Mouse (Mus musculus): ENCODE data around the gene Tspan5. TPM values are rescaled to one million over a fixed set of nuclear protein-coding genes. Genes with fewer than 3 reads are reported as not detected.

Gene Tspan5
- total RNA-seq, 2 experiments from 2014 or later = 3.0 to 4.8 TPM

DNA sequence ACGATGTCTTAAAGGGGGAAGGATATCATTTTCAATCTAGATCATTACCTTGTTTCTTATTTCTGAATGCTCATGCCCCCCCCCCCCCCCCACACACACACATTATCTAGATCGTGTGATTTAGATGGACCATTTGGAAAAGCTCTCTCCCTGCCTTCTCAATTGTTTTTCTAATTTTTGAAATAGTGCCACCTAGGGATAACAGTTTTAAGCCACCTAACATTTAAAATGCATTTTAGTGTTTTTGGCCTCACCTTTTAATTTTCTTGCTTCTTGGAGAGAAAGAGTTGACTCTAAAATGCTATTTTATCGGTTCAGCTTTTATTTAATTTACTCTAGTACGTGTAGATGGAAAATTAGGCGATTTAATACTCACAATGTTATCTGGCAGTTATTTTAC is 94.9 kb downstream of the Tspan5 start:
- intact Hi-C loops (cut with DNase I) = no loop called here
- DNase-seq = no peak

DNA sequence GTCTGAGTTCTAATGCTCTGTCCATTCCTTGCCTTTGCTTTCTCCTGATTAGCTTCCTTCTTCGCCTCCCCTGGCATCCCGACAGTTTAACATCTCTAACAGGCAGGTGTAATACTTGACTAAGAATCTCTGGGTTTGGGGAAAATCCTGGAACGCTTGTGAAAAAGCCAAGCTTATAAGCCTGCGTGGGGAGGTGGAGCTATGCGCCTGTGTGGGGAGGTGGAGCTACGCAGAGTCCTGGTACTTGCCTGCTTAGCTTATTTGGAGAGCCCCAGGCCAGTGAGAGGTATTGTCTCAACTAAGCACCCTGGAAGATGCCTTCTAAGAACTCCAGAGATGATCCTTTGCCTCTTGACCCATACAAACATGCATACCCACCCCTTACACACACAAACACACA is 95.7 kb downstream of the Tspan5 start:
- no peak for DNase-seq
- intact Hi-C loops (cut with DNase I) = no loop called here

DNA sequence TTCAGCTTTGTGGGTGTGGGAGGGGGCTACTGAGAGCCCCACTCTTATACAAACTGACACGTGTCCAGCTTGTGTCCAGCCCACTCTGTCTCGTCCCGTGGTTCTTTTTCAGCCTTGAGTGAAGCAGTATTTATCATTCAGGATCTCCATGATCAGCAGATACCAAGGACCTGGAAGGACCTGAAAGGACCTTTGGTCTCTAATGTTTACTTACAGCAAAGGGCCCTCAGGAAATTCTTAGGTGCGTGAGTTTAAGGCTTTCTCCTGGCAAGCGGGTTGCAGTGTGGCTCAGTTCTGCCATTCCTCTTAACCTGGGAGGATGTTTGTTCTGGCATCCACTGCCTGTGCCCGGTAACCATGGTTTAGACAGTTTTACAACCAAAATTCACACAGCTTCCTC is 97.7 kb downstream of the Tspan5 start:
- intact Hi-C loops (cut with DNase I) = no loop called here
- no peak for DNase-seq

DNA sequence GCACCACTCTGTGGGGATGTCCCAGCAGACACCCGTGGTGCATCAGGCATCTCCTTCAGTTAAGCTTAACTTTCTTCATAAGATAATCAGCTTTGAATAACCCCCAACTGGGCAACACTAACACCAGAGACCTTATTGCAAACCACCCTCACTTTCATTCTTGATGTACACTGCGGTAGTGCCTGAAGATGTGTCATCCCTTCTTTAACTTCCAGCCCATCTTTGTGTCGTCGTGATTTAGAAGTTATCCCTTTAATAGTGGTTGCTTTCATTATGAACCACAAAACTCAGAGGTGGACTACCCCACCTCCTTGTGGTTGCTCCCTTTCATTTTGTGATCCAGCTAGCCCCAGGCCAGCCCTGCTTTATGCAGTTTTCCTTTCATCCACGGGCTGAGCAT is 99.3 kb downstream of the Tspan5 start:
- no peak for DNase-seq
- intact Hi-C loops (cut with DNase I) = no loop called here

DNA sequence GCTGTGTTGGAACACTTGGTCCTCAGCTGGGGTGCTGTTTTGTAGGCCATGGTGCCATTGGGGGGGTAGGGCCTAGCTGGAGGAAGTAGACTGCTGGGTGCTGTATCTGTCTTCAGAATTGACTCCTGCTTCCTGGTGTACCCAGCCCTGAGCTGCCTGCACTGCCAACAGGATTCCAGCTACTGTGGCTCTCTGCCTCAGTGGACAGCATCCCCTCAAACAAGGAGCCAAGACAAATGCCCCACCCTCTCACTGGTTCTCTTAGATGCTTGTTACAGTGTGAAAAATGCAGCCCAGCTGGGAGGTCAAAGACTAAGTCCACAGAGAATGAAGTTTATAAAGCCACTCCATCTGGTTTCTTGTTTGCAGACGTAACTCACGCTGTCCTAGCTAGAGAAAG is 101.2 kb downstream of the Tspan5 start:
- intact Hi-C loops (cut with DNase I) = no loop called here
- DNase-seq = no peak

DNA sequence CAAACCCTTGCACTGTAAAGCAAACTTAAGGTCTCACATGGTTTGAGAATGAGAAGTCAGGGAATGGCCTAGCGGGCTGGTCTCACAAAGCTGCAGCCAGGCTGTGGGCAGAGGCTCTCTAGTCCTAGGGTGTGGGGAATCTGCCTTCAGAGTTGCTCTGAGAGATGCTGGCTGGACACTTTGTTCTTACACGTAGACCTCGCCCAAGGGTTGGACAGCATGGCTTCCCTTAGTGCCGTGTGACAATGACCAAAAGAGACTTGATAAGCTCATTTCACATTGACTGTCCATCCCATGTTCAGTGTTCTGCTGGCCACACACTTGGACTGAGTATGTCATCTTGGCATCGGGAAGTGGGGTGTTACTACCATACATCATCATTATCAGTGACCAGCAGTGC is 101.6 kb downstream of the Tspan5 start:
- intact Hi-C loops (cut with DNase I) = no loop called here
- DNase-seq = no peak

DNA sequence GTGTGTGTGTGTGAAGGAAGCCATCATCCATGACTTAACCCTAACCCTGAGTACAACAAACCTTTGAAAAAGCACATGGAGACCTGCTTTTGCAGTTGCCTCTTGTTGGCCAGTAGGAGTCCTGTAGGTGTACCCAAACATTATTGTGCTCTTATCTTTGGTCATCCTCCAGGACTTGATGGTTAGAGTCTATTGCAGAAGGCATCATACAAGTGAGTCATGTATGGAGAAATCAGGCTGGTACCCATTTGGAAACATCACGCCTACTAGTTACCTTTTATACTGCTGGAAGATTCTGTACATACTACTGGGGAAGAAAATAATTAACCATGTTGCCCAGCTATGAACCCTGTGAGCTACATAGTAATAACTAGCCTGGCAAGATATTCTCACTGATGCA is 103.8 kb downstream of the Tspan5 start:
- DNase-seq = no peak
- intact Hi-C loops (cut with DNase I) = no loop called here

DNA sequence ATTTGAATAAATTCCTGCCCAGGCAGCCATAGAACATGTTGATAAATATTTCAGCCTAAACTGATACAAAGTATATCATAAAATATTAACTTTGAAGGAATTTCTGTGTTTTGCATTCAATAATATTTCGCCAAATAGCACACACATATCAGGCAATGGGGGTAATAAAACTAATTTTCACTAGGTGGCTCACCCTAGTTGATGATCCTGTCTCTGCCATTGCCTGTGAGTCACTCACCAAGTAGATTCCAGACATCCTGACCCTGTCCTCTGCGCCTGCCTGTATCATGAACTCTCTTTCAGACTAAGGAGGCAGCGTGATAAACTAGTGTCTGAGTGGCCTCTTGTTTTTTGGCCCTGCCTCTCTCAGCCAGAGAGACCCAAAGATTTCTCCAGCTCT is 105.8 kb downstream of the Tspan5 start:
- no peak for DNase-seq
- intact Hi-C loops (cut with DNase I) = no loop called here

DNA sequence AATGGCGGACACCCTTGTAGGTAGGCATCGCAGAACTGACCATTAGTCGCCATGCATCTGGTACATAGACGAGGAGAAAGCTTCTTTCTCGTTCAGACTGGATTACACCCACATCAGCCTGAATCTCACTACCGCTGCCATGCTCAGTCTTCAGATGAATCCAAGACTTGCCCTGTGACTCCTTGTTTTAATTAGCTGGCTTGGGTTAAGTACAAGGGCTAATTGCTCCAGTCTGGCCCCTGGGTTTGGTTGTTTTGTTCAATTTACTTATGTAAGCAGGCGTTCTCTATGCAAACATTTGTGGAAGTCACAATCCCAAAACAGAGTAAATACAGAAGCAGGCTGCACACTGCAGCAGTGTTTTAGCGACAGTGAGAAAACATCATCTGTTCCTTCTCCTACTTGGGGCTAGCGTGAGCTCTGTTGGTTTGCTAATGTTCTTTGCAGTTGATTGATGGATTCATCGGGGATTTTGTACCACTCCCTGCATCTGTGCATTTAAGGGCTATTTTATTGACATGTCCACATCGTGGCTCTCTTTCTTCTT is 107.8 kb downstream of the Tspan5 start:
- DNase-seq = no peak
- intact Hi-C loops (cut with DNase I) = no loop called here

DNA sequence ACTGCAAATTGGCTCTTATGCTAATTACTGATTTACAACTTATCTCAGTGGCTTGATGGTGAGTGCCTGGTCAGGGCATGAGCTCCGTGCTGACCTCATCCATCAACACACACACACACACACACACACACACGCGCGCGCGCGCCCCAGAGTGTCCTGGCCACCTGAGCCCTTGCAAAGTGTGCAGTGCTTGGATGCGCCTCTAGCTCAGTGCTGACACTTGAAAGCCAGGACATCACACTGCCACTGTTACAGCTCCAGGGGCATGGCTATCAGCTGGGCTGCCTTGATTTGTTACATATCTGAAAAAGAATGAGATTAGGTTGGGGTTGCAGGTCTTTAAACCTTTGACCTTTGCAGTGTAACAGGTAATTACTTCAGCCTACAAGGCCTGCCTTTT is 109.9 kb downstream of the Tspan5 start:
- intact Hi-C loops (cut with DNase I) = no loop called here
- DNase-seq = no peak

DNA sequence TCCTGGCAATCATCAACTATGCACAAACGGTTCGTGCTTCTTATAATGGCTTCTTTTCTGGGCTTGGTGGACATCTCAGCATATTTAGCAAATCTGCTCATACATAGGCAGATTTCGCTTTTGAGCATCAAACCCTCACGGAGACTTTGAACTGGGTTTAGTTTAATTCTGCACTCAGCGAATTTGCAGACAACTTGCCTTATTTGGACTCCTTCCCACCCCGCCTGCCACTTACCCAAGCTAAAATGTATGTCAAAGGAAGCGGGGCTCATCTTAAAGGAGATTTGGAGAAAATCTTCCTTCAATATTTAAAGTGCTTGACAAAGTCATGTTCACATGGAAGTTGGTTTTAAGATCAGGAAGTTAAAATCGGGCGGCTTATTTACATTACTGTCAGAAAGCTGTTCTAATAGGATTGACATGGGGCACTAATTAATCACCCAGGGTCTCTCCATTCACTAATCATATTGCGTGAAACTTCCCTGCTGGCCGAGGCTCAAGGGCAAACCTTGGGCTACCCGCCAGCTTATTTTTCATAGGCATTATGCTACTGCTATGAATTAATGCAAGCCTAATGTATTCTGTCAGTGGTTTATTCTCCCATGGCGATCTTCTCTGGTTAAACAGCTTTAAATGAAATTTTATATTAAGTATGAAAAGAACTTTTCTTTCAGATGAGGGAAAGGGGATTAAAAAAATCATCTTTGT is 111.1 kb downstream of the Tspan5 start:
- intact Hi-C loops (cut with DNase I) = no loop called here

DNA sequence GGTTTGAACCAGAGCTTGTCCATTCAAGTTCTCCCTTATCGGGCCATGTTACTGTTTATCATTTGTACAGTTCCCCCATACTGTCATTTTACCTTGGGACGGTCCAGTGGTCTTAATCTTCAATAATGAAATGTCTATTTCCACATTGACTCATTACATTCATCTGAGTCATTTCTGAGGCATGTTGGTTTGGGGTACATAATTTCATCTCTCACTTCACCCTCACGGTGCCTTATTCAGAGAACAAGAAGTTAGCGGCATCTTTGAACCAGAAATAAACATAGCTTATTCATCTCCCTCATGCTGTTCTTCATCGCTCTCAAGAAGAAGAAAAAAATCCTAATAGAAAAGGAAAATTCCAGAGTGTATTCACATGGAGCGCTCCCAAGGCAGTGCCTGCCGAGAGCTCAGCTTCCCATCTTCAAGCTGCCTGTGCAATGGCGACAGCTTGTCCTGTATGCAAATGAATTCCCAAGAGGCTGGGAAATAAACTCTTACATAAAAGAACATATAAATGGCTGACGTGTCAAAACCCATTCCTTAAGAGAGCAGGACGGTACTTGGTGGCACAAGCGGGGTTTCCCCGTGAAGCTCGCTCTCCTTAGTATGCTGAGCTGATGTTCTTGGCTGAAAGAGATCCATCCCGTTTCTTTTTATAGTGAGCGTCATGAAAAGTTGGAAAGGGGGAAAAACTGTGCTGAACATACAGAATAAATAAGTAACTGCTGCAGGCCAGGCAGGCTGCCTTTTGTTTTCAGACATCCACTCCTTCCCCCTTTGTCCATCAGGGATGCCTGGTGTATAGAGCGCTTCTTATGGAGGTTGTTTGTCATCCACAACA is 112.2 kb downstream of the Tspan5 start:
- no peak for DNase-seq
- intact Hi-C loops (cut with DNase I) = no loop called here

More for the DNA sequence above, 111.1 kb downstream of the Tspan5 start:
- no peak for DNase-seq

DNA sequence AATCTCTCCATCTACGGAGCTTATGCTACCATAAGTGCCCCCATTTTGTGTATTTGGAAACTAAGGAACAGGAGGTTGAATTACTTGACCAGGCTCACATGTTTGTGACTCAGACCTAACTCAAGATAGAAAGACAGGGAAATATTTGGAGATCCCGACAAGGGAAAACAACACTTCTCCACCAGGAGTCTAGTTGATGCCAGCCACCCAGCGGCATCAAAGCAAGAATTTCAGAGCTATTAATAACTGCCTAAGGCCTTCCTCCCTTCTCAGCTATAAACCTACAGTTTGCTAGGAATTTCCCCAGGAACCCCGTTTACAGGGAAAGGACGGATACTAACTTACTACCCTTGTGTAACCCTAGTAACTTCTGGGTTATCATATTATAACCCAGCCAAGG is 113.4 kb downstream of the Tspan5 start:
- no peak for DNase-seq
- intact Hi-C loops (cut with DNase I) = no loop called here

DNA sequence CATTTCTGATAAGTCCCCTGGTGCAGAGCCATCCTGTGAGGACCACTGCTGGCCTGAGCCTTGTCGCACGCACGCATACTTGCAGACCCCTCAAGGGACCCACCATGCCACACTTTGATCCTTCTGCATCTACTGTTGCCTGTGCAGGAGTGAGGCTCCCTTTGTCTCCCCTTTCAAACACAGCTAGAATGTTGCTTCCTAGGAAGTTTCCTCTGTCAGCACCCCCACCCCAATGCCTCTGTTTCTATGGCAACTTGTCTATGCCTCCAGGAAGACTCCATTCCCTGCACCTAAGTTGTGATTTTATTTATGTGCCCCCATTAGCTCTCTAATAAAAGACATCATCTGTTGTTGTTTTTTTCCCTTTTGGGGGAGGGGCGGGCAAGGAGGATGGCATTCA is 115.0 kb downstream of the Tspan5 start:
- intact Hi-C loops (cut with DNase I) = no loop called here
- DNase-seq = no peak

DNA sequence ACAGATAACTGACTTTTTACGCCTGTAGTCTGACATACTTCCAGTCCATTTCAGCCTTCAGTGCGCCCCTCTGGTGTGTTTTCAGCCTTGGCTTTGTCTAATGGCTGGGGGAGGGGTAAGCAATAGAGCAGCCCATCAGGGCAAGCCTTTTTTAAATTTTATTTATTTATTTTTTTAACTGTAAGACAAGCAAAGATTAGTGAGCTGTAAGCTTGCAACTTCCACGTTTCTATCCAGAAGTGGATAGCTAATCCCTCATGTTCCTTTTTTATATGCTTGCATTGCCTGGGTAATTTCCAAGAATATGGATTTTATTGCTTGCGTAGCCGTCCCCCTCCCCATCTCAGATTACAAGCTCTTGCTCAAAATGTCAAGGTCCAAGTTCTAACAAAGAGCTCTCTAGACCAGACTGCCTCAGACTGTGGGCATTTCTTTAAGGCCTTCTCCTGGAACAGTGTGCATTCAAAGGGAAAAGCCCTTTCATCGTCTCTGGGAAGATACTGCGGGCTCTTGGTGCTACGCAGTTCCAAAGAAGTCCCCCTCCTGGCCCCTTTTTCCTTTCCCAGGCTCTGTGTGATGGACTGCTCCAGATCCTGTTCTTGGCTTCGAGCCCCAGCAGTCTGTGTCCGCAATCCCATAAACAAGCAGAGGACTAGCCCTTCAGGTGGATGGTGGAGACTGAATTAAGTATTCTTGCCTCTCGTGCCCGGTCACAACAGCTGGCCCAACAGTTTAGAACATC is 116.0 kb downstream of the Tspan5 start:
- intact Hi-C loops (cut with DNase I) = no loop called here
- no peak for DNase-seq

DNA sequence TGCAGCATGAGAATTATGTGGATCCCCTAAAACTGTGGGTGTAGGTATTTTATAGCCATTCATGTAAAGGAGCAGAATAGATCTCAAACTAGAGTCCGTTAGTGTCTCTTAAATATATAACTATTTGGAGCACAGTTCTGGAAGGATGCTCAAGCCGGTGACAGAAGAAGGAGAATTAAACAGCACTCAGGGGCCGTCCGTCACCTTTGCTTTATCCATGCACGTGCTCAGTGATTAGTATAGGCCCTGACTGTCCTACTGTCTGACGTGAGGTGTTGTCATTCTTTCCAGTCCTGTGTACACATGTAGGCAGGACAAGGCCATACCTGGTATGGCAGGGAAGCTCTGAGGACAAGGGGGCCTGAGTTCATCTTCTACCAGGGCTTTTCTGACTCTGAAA is 116.7 kb downstream of the Tspan5 start:
- intact Hi-C loops (cut with DNase I) = no loop called here
- DNase-seq = no peak

DNA sequence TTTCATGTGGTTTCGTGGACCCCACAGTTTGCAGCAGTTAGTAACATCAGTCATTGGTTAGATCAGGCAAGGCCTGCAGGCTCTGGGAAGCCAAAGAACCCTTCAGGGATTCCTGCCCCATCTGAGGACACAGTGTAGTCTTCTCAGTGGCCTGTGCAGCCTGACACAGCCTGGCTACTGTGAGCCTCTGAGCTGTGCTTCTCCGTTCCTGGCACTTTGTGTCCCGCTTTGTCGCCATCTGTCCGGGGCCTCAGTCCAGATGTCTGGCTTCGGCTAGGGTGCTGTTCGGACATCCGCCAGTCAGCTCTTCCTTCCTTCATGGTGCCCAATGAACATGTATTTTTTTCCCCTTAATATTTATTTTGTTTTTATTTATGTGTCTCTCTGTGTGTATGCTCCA is 117.2 kb downstream of the Tspan5 start:
- no peak for DNase-seq
- intact Hi-C loops (cut with DNase I) = no loop called here

DNA sequence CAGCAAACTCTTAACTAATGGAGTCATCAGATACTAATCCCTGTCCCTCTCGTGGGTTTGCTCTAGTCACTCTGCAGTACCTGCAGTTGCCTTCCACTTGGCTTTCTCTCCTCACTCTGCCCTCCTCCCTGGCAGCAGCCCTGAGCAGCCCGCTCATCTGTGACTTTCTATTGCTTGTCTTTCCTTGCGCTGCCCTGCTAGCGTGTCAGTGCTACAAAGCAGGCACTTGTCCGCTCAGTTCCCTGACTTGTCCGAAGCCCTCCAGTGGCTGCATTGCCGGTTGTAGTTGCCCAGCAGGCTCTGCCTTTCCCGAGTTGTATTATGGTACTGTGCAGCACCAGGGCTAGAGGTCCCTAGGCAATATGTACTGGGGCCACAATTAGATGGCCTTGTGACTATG is 117.7 kb downstream of the Tspan5 start:
- intact Hi-C loops (cut with DNase I) = no loop called here
- no peak for DNase-seq

DNA sequence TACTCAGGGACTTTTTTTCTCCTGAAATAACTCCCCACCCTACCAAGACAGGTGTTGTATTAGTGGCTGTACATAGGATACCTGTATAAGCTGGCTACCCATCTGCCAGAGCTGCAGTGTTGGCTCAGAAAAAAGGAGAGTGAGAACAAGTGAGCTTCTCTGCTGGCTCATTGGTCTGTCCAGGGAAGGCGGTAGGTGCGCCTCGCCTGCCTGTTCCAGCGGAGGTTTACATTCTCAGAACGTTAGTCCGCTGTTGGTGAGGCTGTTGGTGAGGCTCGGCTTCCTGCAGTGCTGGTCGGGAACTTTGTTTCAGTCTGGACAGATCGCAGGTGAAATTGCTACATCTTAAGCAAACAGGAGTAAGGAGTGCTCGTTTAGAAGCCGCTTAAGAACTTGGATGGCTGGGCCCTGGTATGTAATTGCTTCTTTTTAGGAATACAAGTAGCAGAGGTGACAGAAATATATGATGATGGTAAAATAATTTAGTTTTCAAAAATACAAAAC is 118.3 kb downstream of the Tspan5 start:
- DNase-seq = no peak
- intact Hi-C loops (cut with DNase I) = no loop called here

DNA sequence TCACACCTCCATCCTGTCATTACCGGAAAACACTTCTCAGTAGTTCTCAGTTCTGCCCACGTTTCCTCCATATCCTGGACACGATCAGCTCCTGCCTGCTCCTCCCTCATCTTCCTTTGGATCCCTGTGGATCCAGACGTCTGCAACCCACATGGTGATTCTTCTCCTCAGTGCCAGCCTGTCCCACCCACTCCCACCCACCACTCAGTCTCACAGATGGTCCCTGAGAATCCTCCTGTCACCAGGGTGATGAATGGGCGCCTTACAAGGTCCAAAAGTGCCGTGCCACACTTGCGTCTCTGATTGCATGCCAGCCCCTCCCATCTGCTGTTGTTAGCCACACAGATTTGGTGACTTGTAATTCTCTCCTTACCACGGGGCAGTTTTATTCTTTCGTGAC is 119.0 kb downstream of the Tspan5 start:
- DNase-seq = no peak
- intact Hi-C loops (cut with DNase I) = no loop called here

DNA sequence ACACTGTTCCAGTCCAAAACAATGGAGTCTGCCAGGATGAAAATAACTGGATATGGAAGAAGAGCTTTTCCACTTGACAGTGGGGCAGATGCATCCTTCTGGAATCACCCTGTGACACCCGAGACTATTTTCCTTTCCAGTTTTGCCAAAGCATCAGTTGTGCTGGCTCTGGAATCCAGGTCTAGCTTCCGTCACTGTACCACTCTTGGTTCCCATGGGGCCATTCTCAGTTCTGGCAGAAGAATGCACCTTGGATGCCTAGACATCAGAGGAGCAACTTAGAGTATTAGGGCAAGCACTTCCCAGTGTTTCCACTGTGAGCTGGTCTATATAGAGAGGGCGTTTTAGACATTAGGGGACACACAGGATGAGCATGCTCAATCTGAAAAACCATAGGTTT is 119.6 kb downstream of the Tspan5 start:
- intact Hi-C loops (cut with DNase I) = no loop called here
- DNase-seq = no peak

All from gastrocnemius, postnatal 36 days (tissue).